Mouse (Mus musculus) embryonic facial prominence, embryonic 13.5 days (tissue): ENCODE measurements at regions not wholly inside any gene's neighbourhood (a gene's known extent, or its start where the extent isn't known, plus 50 kb on each side); places are given as distances from the start of the nearest gene placed in this dataset.

Source experiments
- ATAC-seq: fragments of 200-750 bp; cut with Nextera tagmentation; 2 replicates; pipeline ENCODE4 v1.8.0; 2017; ENCODE audit warnings: low read depth; ENCODE audit not compliant: insufficient number of reproducible peaks, insufficient read depth, low FRiP score, low TSS enrichment
- H3K27ac ChIP-seq: fragments of 300-500 bp; sonication (generic); 2 replicates; pipeline ENCODE4 v1.5.1; 2015; ENCODE audit warnings: moderate library complexity, mild to moderate bottlenecking, inconsistent platforms
- H3K27me3 ChIP-seq: fragments of 300-500 bp; sonication (generic); 2 replicates; pipeline ENCODE4 v1.6.1; 2015; ENCODE audit warnings: mild to moderate bottlenecking, inconsistent platforms
- H3K36me3 ChIP-seq: fragments of 300-500 bp; sonication (generic); 2 replicates; pipeline ENCODE4 v1.6.1; 2015; ENCODE audit warnings: mild to moderate bottlenecking, inconsistent platforms
- H3K4me1 ChIP-seq: fragments of 300-500 bp; sonication (generic); 2 replicates; pipeline ENCODE4 v1.6.1; 2015; ENCODE audit warnings: inconsistent platforms
- H3K4me2 ChIP-seq: fragments of 300-500 bp; sonication (generic); 2 replicates; pipeline ENCODE4 v1.6.1; 2015; ENCODE audit warnings: moderate library complexity, mild to moderate bottlenecking, inconsistent platforms
- H3K4me3 ChIP-seq: fragments of 300-500 bp; sonication (generic); 2 replicates; pipeline ENCODE4 v1.5.1; 2015; ENCODE audit warnings: mild to moderate bottlenecking, inconsistent platforms
- H3K9ac ChIP-seq: fragments of 300-500 bp; sonication (generic); 2 replicates; pipeline ENCODE4 v1.6.1; 2015; ENCODE audit warnings: mild to moderate bottlenecking, inconsistent platforms
- H3K9me3 ChIP-seq: fragments of 300-500 bp; sonication (generic); 2 replicates; pipeline ENCODE4 v1.6.1; 2016; ENCODE audit warnings: inconsistent platforms
- WGBS: fragments of 180-500 bp; shearing (Covaris S2); methylation state at CpG from one replicate; pipeline ENCODE4 v1.1.7; 2015; ENCODE audit warnings: mixed read lengths; 5-methylcytosine and 5-hydroxymethylcytosine counted together

GRCm38 (mm10) chr14:76913850-76914249, 122.7 kb upstream of the Ccdc122 start:
- Histone ChIP-seq H3K27ac (no peak overlapping the region), H3K4me1 (peaks cover 8% of the 10 kb centered on the region; the same call in 1 of the 2 replicates)
- ATAC-seq: no peak

DNA sequence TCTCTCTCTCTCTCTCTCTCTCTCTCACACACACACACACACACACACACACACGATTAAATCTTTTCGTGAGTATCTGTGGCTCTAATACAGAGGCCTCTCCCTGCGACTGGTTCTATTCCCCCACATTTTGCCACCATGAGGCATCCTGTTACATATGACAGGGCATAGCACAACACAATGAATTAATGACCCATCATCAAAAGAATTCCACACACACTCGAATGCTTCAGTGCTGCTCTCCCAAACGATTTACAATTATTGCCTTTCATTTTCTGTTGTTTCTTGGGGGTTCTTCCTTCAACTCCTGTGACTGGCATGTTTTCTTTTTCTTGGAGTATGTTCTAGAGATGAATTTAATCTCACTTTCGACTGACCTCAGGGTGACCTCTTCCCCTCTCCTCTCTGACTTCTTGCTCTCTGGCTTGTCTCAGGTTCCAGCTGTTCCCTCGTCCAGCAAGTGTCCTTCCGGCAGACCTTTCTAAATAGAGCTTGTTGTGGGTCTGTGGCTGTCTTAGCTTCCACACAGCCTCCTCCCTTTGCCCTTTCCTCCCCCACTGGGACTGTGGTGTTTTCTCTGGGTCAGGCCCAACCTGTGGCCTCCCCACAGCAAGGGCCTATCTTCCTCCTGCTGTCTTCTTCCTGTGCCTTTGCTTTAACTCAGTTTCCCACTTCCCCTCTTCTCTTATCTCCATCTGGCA, 124.1 kb upstream of the Ccdc122 start:
- Histone ChIP-seq H3K4me1 (peaks cover 15% of the 10 kb centered on the region; the same call in 1 of the 2 replicates), H3K36me3 (no peaks in the 10 kb centered on the region), H3K9ac (no peak overlapping the region), H3K4me2 (no peak overlapping the region), H3K9me3 (no peaks in the 10 kb centered on the region), H3K27me3 (no peaks in the 10 kb centered on the region), H3K27ac (no peak overlapping the region), H3K4me3 (no peak overlapping the region)
- 26% methylated on average over 8 of the region's 8 CpGs for WGBS
- ATAC-seq: no peak

More at GRCm38 (mm10) chr14:76913850-76914249, 122.7 kb upstream of the Ccdc122 start:
- 83% methylated on average over 3 of the region's 3 CpGs for WGBS
- Histone ChIP-seq H3K9me3 (no peaks in the 10 kb centered on the region), H3K27me3 (no peaks in the 10 kb centered on the region), H3K9ac (no peak overlapping the region), H3K36me3 (no peaks in the 10 kb centered on the region), H3K4me3 (no peak overlapping the region), H3K4me2 (no peak overlapping the region)

DNA sequence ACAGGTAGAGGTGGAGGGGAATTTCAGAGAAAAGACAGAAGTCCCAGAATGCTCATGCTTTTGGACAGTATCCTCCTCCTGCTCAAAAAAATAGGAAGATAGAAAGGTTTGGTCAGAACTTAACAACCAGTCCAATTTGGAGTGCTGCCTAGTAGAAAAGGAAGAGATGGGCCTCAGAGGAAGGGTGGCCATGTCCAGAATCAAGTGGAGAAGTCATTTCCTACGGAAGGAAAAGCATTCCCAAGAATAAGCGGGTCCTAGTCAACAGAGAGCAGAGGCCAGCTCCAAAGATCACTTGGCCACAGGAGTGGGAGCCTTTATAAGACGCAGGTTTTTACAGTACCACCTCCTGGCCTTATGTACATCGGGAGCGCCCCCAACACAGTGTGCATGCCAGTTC, 125.3 kb upstream of the Ccdc122 start:
- H3K4me1 ChIP-seq: peaks cover 15% of the 10 kb centered on the region; the same call in 1 of the 2 replicates
- no peaks in the 10 kb centered on the region for H3K27me3 ChIP-seq
- no peak overlapping the region for H3K27ac ChIP-seq
- no peaks in the 10 kb centered on the region for H3K36me3 ChIP-seq
- H3K4me3 ChIP-seq: no peak overlapping the region
- 93% methylated on average over 5 of the region's 5 CpGs for WGBS
- no peak overlapping the region for H3K4me2 ChIP-seq
- H3K9me3 ChIP-seq: no peaks in the 10 kb centered on the region
- ATAC-seq: no peak
- no peak overlapping the region for H3K9ac ChIP-seq

DNA sequence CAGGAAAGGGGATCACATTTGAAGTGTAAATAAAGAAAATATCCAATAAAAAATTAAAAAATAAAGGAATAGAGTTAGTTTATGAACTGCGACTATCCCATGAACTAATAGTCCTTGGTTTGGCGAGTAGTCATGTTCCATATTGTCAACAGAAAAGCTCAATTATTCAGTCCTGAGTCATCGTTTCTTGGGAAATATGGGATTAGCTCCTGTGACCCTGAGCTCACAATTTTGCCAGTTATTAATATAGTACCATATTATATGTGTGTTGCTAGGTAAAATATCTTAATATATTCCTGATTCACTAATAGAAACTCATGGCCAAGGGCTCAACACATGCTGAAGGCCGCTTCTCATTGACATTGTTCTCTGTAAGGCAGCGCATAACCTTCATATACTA, 126.4 kb upstream of the Ccdc122 start:
- no peak overlapping the region for H3K4me3 ChIP-seq
- H3K4me2 ChIP-seq: no peak overlapping the region
- no peaks in the 10 kb centered on the region for H3K9me3 ChIP-seq
- peaks cover 15% of the 10 kb centered on the region; the same call in 1 of the 2 replicates for H3K4me1 ChIP-seq
- H3K9ac ChIP-seq: no peak overlapping the region
- WGBS: 90% methylated on average over 5 of the region's 5 CpGs
- H3K36me3 ChIP-seq: no peaks in the 10 kb centered on the region
- no peaks in the 10 kb centered on the region for H3K27me3 ChIP-seq
- no peak overlapping the region for H3K27ac ChIP-seq
- no peak for ATAC-seq

- WGBS: 30% methylated on average over 5 of the region's 5 CpGs
- Histone ChIP-seq H3K4me3 (no peak overlapping the region), H3K4me2 (no peak overlapping the region), H3K36me3 (no peaks in the 10 kb centered on the region), H3K9me3 (no peaks in the 10 kb centered on the region), H3K4me1 (peaks cover 15% of the 10 kb centered on the region; the same call in 1 of the 2 replicates), H3K27ac (no peak overlapping the region), H3K27me3 (no peaks in the 10 kb centered on the region), H3K9ac (no peak overlapping the region)
- no peak for ATAC-seq
Measured at GRCm38 (mm10) chr14:76907941-76908340, 128.6 kb upstream of the Ccdc122 start.

GRCm38 (mm10) chr14:76902962-76903757, 133.4 kb upstream of the Ccdc122 start:
- Histone ChIP-seq H3K4me3 (no peak overlapping the region), H3K27me3 (no peaks in the 10 kb centered on the region), H3K4me2 (no peak overlapping the region), H3K27ac (no peak overlapping the region), H3K36me3 (no peaks in the 10 kb centered on the region), H3K9ac (no peak overlapping the region), H3K4me1 (peaks cover 5% of the 10 kb centered on the region; the same call in 1 of the 2 replicates), H3K9me3 (no peaks in the 10 kb centered on the region)
- 87% methylated on average over 1 of the region's 1 CpGs for WGBS
- no peak for ATAC-seq

- 93% methylated on average over 3 of the region's 3 CpGs for WGBS
- ATAC-seq: no peak
Measured at GRCm38 (mm10) chr14:76901490-76901889, 135.1 kb upstream of the Ccdc122 start.

DNA sequence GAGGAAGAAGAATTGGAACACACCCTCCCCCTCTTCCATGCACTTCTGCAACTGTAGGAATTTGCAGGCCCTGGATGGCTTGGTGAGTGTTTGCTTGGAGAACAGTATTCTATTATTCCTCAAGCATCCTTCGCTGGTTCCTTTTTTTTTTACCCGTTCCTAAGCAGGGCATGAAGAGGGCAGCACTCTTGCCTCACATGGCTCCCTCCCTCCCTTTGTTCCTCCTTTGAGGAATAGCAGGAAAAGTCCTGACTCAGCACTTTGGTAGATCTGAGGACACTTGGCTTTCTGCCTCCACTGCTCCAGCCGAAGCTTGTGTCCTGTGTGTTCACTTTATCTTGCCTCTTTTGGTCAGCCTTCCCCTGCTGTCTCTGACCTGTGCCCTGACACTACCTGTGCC, 137.2 kb upstream of the Ccdc122 start:
- no peak overlapping the region for H3K27ac ChIP-seq
- H3K27me3 ChIP-seq: no peaks in the 10 kb centered on the region
- no peaks in the 10 kb centered on the region for H3K4me1 ChIP-seq
- WGBS: 19% methylated on average over 3 of the region's 3 CpGs
- H3K9me3 ChIP-seq: no peaks in the 10 kb centered on the region
- no peak for ATAC-seq
- H3K4me2 ChIP-seq: no peak overlapping the region
- no peak overlapping the region for H3K4me3 ChIP-seq
- H3K36me3 ChIP-seq: no peaks in the 10 kb centered on the region
- H3K9ac ChIP-seq: no peak overlapping the region

More at GRCm38 (mm10) chr14:76901490-76901889, 135.1 kb upstream of the Ccdc122 start:
- H3K27ac ChIP-seq: no peak overlapping the region
- H3K9ac ChIP-seq: no peak overlapping the region
- H3K4me1 ChIP-seq: no peaks in the 10 kb centered on the region
- H3K4me3 ChIP-seq: no peak overlapping the region
- H3K36me3 ChIP-seq: no peaks in the 10 kb centered on the region
- H3K4me2 ChIP-seq: no peak overlapping the region
- H3K9me3 ChIP-seq: no peaks in the 10 kb centered on the region
- no peaks in the 10 kb centered on the region for H3K27me3 ChIP-seq

- Histone ChIP-seq H3K4me3 (no peak overlapping the region), H3K36me3 (no peaks in the 10 kb centered on the region), H3K4me2 (no peak overlapping the region), H3K27me3 (no peaks in the 10 kb centered on the region), H3K27ac (no peak overlapping the region), H3K9me3 (no peaks in the 10 kb centered on the region), H3K9ac (no peak overlapping the region), H3K4me1 (peaks cover 18% of the 10 kb centered on the region)
- 34% methylated on average over 3 of the region's 3 CpGs for WGBS
- ATAC-seq: no peak
Measured at GRCm38 (mm10) chr14:76887708-76888107, 148.9 kb upstream of the Ccdc122 start.

DNA sequence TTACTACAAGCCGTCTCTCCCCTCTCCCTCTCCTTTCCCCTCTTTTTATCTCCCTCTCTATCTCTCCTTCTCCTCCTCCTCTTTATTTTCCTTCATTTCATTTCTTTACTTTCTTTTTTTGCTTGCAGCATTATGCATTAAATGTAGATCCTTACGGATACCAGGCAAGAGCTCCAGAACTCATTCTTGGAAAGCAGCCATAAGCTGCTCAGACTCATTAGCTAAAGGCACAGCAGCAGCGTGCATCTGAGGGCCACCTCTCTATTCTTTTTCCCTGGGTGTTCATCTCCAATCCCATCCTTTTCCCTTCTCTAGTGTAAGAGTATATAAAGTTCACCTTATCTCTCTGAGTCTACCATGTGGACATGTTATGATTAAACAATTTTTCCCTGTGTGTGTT, 149.4 kb upstream of the Ccdc122 start:
- Histone ChIP-seq H3K4me3 (no peak overlapping the region), H3K4me1 (peaks cover 23% of the 10 kb centered on the region), H3K27me3 (no peaks in the 10 kb centered on the region), H3K36me3 (no peaks in the 10 kb centered on the region), H3K9ac (no peak overlapping the region), H3K4me2 (no peak overlapping the region), H3K9me3 (no peaks in the 10 kb centered on the region), H3K27ac (peak overlapping the region; percentile 28; the same call in 1 of the 2 replicates)
- ATAC-seq: no peak
- 29% methylated on average over 3 of the region's 3 CpGs for WGBS

DNA sequence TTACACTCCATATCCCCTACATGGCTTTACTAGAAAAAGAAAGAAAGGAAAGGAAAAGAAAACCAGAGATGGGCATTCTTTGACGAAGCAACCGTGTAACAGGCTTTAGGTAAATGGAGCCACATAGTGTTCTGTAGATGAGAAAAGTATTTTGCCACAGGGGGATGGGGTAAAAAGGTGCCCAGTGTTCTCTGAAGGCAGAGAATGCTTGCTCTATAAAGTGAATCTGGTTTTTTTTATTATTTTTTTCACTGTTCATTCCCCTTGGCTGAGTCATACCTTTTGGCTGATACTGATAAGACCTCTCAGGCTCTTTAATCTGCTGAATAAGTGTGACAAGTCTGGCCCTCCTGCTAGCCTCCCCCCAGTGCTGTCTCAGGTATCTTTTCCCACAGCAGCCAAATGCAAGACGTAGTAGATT, 153.3 kb upstream of the Ccdc122 start:
- Histone ChIP-seq H3K27ac (peak overlapping the region; percentile 23; the same call in 1 of the 2 replicates), H3K4me2 (no peak overlapping the region), H3K4me3 (no peak overlapping the region), H3K9ac (no peak overlapping the region), H3K9me3 (no peaks in the 10 kb centered on the region), H3K27me3 (no peaks in the 10 kb centered on the region), H3K36me3 (no peaks in the 10 kb centered on the region), H3K4me1 (peaks cover 23% of the 10 kb centered on the region)
- 30% methylated on average over 3 of the region's 3 CpGs for WGBS
- peak; percentile 64; the same call in 1 of the 2 replicates for ATAC-seq
